Mouse (Mus musculus) forebrain, embryonic 11.5 days (tissue): ENCODE data around the gene Ppm1e. TPM values are rescaled to one million over a fixed set of nuclear protein-coding genes. Genes with fewer than 3 reads are reported as not detected.

Experiments
- ATAC-seq: fragments of 200-750 bp; cut with Nextera tagmentation; replicated peaks from 2 replicates; pipeline ENCODE4 v1.8.0; 2017; ENCODE audit warnings: moderate TSS enrichment; ENCODE audit not compliant: low FRiP score
- DNase-seq: peaks from one replicate; pipeline ENCODE4 v3.0.0-alpha.2; 2017; ENCODE audit warnings: low spot score
- H3K27ac ChIP-seq: fragments of 300-500 bp; sonication (generic); 2 replicates; pipeline ENCODE4 v1.5.1; 2014; ENCODE audit warnings: low read depth, low read length
- H3K27me3 ChIP-seq: fragments of 300-500 bp; sonication (generic); 2 replicates; pipeline ENCODE4 v1.6.1; 2014; ENCODE audit warnings: mild to moderate bottlenecking, low read length, mixed read lengths; ENCODE audit not compliant: control insufficient read depth, insufficient read depth
- H3K36me3 ChIP-seq: fragments of 300-500 bp; sonication (generic); 2 replicates; pipeline ENCODE4 v1.6.1; 2014; ENCODE audit warnings: mild to moderate bottlenecking, low read length, moderate library complexity, mixed read lengths; ENCODE audit not compliant: control insufficient read depth, insufficient read depth
- H3K4me1 ChIP-seq: fragments of 300-500 bp; sonication (generic); replicated peaks from 2 replicates; pipeline ENCODE4 v1.6.1; 2014; ENCODE audit warnings: low read length, mixed read lengths; ENCODE audit not compliant: control insufficient read depth, insufficient read depth
- H3K4me2 ChIP-seq: fragments of 300-500 bp; sonication (generic); 2 replicates; pipeline ENCODE4 v1.6.1; 2014; ENCODE audit warnings: low read depth, mild to moderate bottlenecking, low read length, moderate library complexity, mixed read lengths; ENCODE audit not compliant: severe bottlenecking
- H3K4me3 ChIP-seq: fragments of 300-500 bp; sonication (generic); 2 replicates; pipeline ENCODE4 v1.5.1; 2014; ENCODE audit warnings: low read depth, low read length
- H3K9ac ChIP-seq: fragments of 300-500 bp; sonication (generic); 2 replicates; pipeline ENCODE4 v1.6.1; 2014; ENCODE audit warnings: low read length
- H3K9me3 ChIP-seq: fragments of 300-500 bp; sonication (generic); 2 replicates; pipeline ENCODE4 v1.6.1; 2016; ENCODE audit warnings: low read length, mixed read lengths; ENCODE audit not compliant: control insufficient read depth
- WGBS: fragments of 180-500 bp; shearing (Covaris S2); extraction: QIAGEN DNeasy Blood & Tissue Kit; methylation state at CpG from one replicate; pipeline ENCODE4 v1.1.7; 2014; 5-methylcytosine and 5-hydroxymethylcytosine counted together
- polyA plus RNA-seq: library from polyadenylated mRNA; unstranded; fragments of >200 nt; fragmentation: Nextera tagmentation; extraction: Ambion mirVana; gene quantifications from 2 replicates; pipeline ENCODE4 v1.2.1, GENCODE M21; 2014

The Ppm1e gene
- polyA plus RNA-seq, 1 experiment from 2014 or later, result 13.4 TPM

DNA sequence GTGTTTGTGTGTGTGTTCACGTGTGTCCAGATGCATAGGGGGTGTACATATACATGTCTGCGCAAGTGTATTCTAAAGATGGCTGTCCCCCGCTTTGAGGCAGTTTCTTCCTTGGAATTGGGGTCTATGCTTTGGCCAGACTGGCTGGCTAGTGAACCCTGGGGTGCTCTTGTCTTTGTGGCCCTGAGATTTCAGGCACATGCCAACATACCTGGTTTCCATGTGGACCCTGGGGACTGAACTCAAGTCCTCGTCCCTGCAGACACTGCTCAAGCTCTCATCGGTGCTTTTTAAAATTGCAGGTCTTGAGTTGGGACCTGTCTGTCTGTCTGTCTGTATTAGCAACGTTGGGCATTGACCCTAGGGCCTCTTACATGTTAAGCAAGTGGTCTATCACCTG, 105.5 kb downstream of the Ppm1e start:
- Histone ChIP-seq H3K36me3 (no peaks in the 10 kb centered on the region), H3K9me3 (no peaks in the 10 kb centered on the region), H3K4me2 (no peak overlapping the region), H3K4me1 (no peaks in the 10 kb centered on the region), H3K4me3 (no peak overlapping the region), H3K9ac (no peak overlapping the region), H3K27me3 (no peaks in the 10 kb centered on the region), H3K27ac (no peak overlapping the region)
- DNase-seq, result peak; percentile 15
- 90% methylated on average over 6 of the region's 6 CpGs for WGBS
- no peak for ATAC-seq

- Histone ChIP-seq H3K36me3 (no peaks in the 10 kb centered on the region), H3K27me3 (no peaks in the 10 kb centered on the region), H3K4me1 (no peaks in the 10 kb centered on the region), H3K4me2 (no peak overlapping the region), H3K9ac (no peak overlapping the region), H3K9me3 (no peaks in the 10 kb centered on the region), H3K4me3 (no peak overlapping the region), H3K27ac (no peak overlapping the region)
- 80% methylated on average over 6 of the region's 6 CpGs for WGBS
- DNase-seq (no peak), ATAC-seq (no peak)
Observed at GRCm38 (mm10) chr11:87250132-87250531, 108.7 kb downstream of the Ppm1e start.

- Histone ChIP-seq H3K27me3 (no peaks in the 10 kb centered on the region), H3K4me3 (no peak overlapping the region), H3K27ac (no peak overlapping the region), H3K36me3 (no peaks in the 10 kb centered on the region), H3K4me2 (no peak overlapping the region), H3K4me1 (no peaks in the 10 kb centered on the region), H3K9me3 (no peaks in the 10 kb centered on the region), H3K9ac (no peak overlapping the region)
- DNase-seq (no peak), ATAC-seq (no peak)
- 76% methylated on average over 5 of the region's 5 CpGs for WGBS
Observed at GRCm38 (mm10) chr11:87247494-87247866, 111.3 kb downstream of the Ppm1e start.

DNA sequence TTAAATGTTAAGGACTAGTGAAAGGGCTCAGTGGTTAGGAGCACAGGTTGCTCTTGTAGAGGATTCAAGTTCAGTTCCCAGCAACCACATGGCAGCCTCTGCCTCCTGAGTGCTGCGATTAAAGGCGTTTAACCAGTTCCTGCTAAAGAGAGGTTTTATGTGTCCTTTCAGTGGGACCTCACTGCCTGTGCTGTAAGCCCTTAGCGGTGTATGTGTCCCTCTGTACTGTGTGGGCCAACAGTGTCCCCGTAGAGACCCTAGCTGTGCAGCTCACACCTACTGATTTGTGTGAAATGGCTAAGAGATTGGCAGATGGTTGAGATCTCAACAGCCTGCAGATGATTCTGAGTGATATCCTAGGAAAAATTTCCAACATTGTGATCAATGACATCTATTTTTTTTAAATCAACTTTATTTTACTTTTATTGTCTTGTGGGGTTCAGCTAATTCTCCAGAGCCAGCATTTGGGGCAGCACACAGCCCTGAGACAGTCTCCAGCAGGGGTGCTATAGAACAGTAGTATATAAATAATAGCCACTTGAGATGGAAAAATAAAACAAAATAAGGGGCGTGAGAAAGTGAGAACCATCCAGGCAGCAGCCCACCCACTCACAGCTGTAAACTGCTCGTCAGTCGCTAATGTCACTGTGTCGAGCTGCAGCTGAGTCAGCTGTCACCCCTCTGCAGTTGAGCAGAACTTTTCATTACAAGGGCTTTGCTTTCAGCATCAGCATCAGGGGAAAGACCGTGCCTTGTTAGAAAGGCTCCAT, 111.9 kb downstream of the Ppm1e start:
- no peaks in the 10 kb centered on the region for H3K36me3 ChIP-seq
- H3K4me1 ChIP-seq, result no peaks in the 10 kb centered on the region
- no peak overlapping the region for H3K9ac ChIP-seq
- 63% methylated on average over 9 of the region's 9 CpGs for WGBS
- H3K27ac ChIP-seq, result no peak overlapping the region
- no peak overlapping the region for H3K4me2 ChIP-seq
- H3K27me3 ChIP-seq, result no peaks in the 10 kb centered on the region
- H3K9me3 ChIP-seq, result no peaks in the 10 kb centered on the region
- no peak overlapping the region for H3K4me3 ChIP-seq
- ATAC-seq, result no peak
- DNase-seq, result no peak

DNA sequence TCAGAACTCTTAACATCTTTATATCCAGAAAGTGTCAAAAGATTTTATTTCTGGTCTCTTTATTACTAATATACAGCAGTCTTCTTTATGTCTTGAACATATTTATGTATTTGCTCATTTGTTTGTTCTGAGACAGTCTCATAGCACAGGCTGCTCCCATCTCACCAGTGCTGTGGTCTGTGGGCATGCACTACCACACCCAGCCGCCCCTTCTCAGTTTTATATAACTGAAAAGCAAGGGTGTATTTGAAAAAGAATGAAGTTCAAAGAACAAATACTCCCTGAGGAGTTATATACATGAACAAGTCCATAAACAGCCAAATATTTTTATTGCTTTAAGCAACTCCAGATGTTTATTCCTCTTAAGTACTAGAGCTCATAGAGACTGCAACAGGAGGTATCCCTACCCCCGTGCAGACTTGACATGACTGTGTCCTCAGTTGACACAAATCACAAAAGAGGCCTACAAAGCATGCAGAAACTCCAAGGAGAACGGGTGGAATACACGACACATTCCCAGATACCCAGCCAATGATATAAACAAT, 112.6 kb downstream of the Ppm1e start:
- WGBS, result 80% methylated on average over 4 of the region's 4 CpGs
- no peak overlapping the region for H3K4me3 ChIP-seq
- H3K9me3 ChIP-seq, result no peaks in the 10 kb centered on the region
- DNase-seq (no peak), ATAC-seq (no peak)
- no peak overlapping the region for H3K9ac ChIP-seq
- H3K36me3 ChIP-seq, result no peaks in the 10 kb centered on the region
- no peak overlapping the region for H3K4me2 ChIP-seq
- H3K27ac ChIP-seq, result no peak overlapping the region
- no peaks in the 10 kb centered on the region for H3K4me1 ChIP-seq
- no peaks in the 10 kb centered on the region for H3K27me3 ChIP-seq

DNA sequence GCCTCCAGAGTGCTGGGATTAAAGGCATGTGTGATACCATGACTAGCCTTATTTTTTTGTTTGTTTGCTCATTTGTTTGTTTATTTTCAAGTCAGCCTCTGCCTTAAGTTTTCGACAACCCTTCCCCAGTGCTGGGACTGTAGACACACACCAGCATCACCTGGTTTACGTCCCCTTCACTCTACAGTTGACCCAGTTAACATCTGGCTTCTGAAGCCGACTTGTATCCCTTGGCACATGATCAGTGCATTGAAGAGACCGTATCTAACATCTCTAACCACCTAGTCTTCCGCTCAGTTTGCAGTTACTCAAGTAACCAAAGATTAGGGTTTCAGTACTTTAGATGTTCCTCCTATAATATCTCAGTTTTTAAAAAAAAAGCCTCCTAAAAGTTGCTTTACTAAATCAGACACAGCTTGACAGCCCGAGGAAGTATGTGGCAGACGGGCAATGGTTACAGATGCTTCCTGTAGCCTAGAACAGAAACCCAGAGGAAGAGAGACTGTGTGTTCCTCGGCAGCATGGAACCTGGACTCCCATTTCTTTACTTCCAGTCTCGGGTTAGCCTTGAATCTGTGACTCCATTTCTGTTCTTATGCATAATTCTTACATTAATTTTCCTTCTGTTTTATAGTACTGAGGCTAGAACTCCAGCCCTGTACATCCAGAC, 113.5 kb downstream of the Ppm1e start:
- no peaks in the 10 kb centered on the region for H3K4me1 ChIP-seq
- no peak for ATAC-seq
- 90% methylated on average over 9 of the region's 9 CpGs for WGBS

DNA sequence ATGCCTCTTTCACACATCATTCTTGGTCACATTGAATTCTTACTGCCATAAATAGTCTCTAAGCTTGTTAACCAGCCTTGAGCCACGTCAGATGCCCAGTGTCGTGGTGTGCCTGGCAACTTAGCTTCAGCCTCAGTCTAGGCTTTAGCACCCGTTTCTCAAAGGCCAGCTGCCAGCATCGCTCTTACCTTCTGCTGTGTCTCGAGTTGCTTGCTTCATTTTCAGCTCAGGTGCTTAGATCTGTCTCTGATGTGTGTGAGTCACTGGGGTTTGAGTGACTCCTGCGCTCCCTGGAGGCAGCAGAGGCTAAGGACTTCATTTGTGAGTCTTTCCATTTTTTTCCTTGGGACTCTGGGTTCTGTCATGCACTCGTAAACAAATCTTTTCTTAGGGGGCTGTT, 117.6 kb downstream of the Ppm1e start:
- Histone ChIP-seq H3K27me3 (no peaks in the 10 kb centered on the region), H3K36me3 (no peaks in the 10 kb centered on the region; the same call in 1 of the 2 replicates), H3K4me2 (no peak overlapping the region), H3K27ac (no peak overlapping the region), H3K9me3 (no peaks in the 10 kb centered on the region), H3K4me3 (no peak overlapping the region), H3K4me1 (no peaks in the 10 kb centered on the region), H3K9ac (no peak overlapping the region)
- 84% methylated on average over 7 of the region's 7 CpGs for WGBS
- no peak for ATAC-seq
- no peak for DNase-seq

More for the DNA sequence above, 113.5 kb downstream of the Ppm1e start:
- no peak for DNase-seq
- Histone ChIP-seq H3K27me3 (no peaks in the 10 kb centered on the region), H3K9me3 (no peaks in the 10 kb centered on the region), H3K36me3 (no peaks in the 10 kb centered on the region), H3K4me2 (no peak overlapping the region), H3K4me3 (no peak overlapping the region), H3K27ac (no peak overlapping the region), H3K9ac (no peak overlapping the region)

- Histone ChIP-seq H3K4me3 (no peak overlapping the region), H3K27ac (no peak overlapping the region), H3K4me2 (no peak overlapping the region), H3K9ac (no peak overlapping the region), H3K27me3 (no peaks in the 10 kb centered on the region), H3K4me1 (no peaks in the 10 kb centered on the region), H3K9me3 (no peaks in the 10 kb centered on the region), H3K36me3 (no peaks in the 10 kb centered on the region; the same call in 1 of the 2 replicates)
- ATAC-seq, result no peak
- 92% methylated on average over 4 of the region's 4 CpGs for whole genome bisulfite sequencing
- no peak for DNase-seq
Observed at GRCm38 (mm10) chr11:87240833-87241215, 118.0 kb downstream of the Ppm1e start.
